Mouse (Mus musculus): ENCODE measurements around the gene Slit3.
A peak's percentile ranks its signal among the peaks of the same experiment; 100 is the strongest.

Gene Slit3

GRCm38 (mm10) chr11:35278128-35278769 lies 157.2 kb downstream of the Slit3 start:
- no peak for DNase-seq

- DNase-seq: no peak
These were observed 159.8 kb downstream of the Slit3 start for GRCm38 (mm10) chr11:35280826-35281225.

- no peak for DNase-seq
These were observed 161.1 kb downstream of the Slit3 start for GRCm38 (mm10) chr11:35282001-35282632.

- DNase-seq: peak; percentile 59
These were observed 162.0 kb downstream of the Slit3 start for GRCm38 (mm10) chr11:35282825-35283571.

- DNase-seq: no peak
These were observed 162.7 kb downstream of the Slit3 start for GRCm38 (mm10) chr11:35283767-35284166.

GRCm38 (mm10) chr11:35286578-35287390 lies 165.8 kb downstream of the Slit3 start:
- DNase-seq: no peak

- DNase-seq: no peak
These were observed 167.0 kb downstream of the Slit3 start for GRCm38 (mm10) chr11:35288056-35288455.

- no peak for DNase-seq
These were observed 167.8 kb downstream of the Slit3 start for GRCm38 (mm10) chr11:35288761-35289278.

- no peak for DNase-seq
These were observed 171.3 kb downstream of the Slit3 start for GRCm38 (mm10) chr11:35292228-35292747.

GRCm38 (mm10) chr11:35293197-35293596 lies 172.2 kb downstream of the Slit3 start:
- no peak for DNase-seq

GRCm38 (mm10) chr11:35294670-35295069 lies 173.6 kb downstream of the Slit3 start:
- no peak for DNase-seq

GRCm38 (mm10) chr11:35295162-35295799 lies 174.3 kb downstream of the Slit3 start:
- no peak for DNase-seq

GRCm38 (mm10) chr11:35296803-35297202 lies 175.8 kb downstream of the Slit3 start:
- no peak for DNase-seq

GRCm38 (mm10) chr11:35297319-35297718 lies 176.3 kb downstream of the Slit3 start:
- DNase-seq: no peak

- DNase-seq: no peak
These were observed 177.5 kb downstream of the Slit3 start for GRCm38 (mm10) chr11:35298526-35298925.

GRCm38 (mm10) chr11:35299857-35300375 lies 178.9 kb downstream of the Slit3 start:
- DNase-seq: no peak

- DNase-seq: no peak
These were observed 181.2 kb downstream of the Slit3 start for GRCm38 (mm10) chr11:35302272-35302671.

GRCm38 (mm10) chr11:35304216-35304975 lies 183.4 kb downstream of the Slit3 start:
- DNase-seq: peak; percentile 97

GRCm38 (mm10) chr11:35305111-35305510 lies 184.1 kb downstream of the Slit3 start:
- peak; percentile 92 for DNase-seq

- DNase-seq: peak; percentile 83
These were observed 184.9 kb downstream of the Slit3 start for GRCm38 (mm10) chr11:35305910-35306309.

GRCm38 (mm10) chr11:35306922-35307321 lies 185.9 kb downstream of the Slit3 start:
- no peak for DNase-seq
